Mouse (Mus musculus) heart, adult 2 months (tissue): ENCODE results near the gene Hibch. TPM values are rescaled to one million over a fixed set of nuclear protein-coding genes. Genes with fewer than 3 reads are reported as not detected.

Experiments used
- DNase-seq, 2 experiments: peaks; one replicate each; pipeline ENCODE4 v3.0.0; 2021
- H3K27ac ChIP-seq: fragments of 200-600 bp; 2 replicates; pipeline ENCODE4 v1.8.1; 2022
- H3K27me3 ChIP-seq: fragments of 200-500 bp; 2 replicates; pipeline ENCODE4 v1.6.1; 2012; ENCODE audit warnings: mild to moderate bottlenecking, low read length, inconsistent platforms, mixed read lengths; ENCODE audit not compliant: control insufficient read depth, insufficient read depth
- H3K36me3 ChIP-seq: fragments of 200-500 bp; 2 replicates; pipeline ENCODE4 v1.6.1; 2012; ENCODE audit warnings: low read length, inconsistent platforms; ENCODE audit not compliant: control insufficient read depth, insufficient read depth
- H3K4me1 ChIP-seq: fragments of 200-500 bp; 2 replicates; pipeline ENCODE4 v1.6.1; 2011; ENCODE audit warnings: low read length; ENCODE audit not compliant: control insufficient read depth, insufficient read depth
- H3K4me3 ChIP-seq: fragments of 200-600 bp; 2 replicates; pipeline ENCODE4 v1.8.1; 2022
- H3K79me2 ChIP-seq: fragments of 200-500 bp; replicated peaks from 2 replicates; pipeline ENCODE4 v1.6.1; 2012; ENCODE audit warnings: mild to moderate bottlenecking, inconsistent platforms, low read length, moderate library complexity, mixed read lengths; ENCODE audit not compliant: control insufficient read depth, insufficient read depth
- H3K9ac ChIP-seq: fragments of 200-500 bp; 2 replicates; pipeline ENCODE4 v1.6.1; 2012; ENCODE audit warnings: low read depth, mild to moderate bottlenecking, control low read depth, inconsistent platforms, low read length, mixed read lengths
- CTCF ChIP-seq: fragments of 200-600 bp; IDR thresholded peaks from 2 replicates; pipeline ENCODE4 v1.8.1; 2022; ENCODE audit warnings: antibody characterized with exemption, mild to moderate bottlenecking, moderate library complexity
- EP300 ChIP-seq: fragments of 200-500 bp; IDR thresholded peaks from 2 replicates; pipeline ENCODE4 v1.6.1; 2011; ENCODE audit warnings: low read depth, low read length, control low read depth; ENCODE audit not compliant: insufficient read depth
- POLR2A ChIP-seq: fragments of 200-500 bp; IDR thresholded peaks from 2 replicates; pipeline ENCODE4 v1.6.1; 2011; ENCODE audit warnings: mild to moderate bottlenecking, low read depth, low read length, control low read depth; ENCODE audit not compliant: insufficient read depth
- WGBS: fragments of 180-500 bp; shearing (Covaris S2); methylation state at CpG from one replicate; pipeline ENCODE4 v1.1.7; 2018; 5-methylcytosine and 5-hydroxymethylcytosine counted together
- intact Hi-C: fragments of 180-260 bp; cut with DNase I; formaldehyde crosslinking; loops from one replicate; pipeline ENCODE4 v1.15.1; 2025
- polyA plus RNA-seq: library from polyadenylated mRNA; depleted of rRNA; stranded (reverse); fragments of >200 nt; gene quantifications from 2 replicates; pipeline ENCODE4 v1.2.3, GENCODE M21; 2012
- total RNA-seq, 2 experiments: library from RNA; stranded (reverse); gene quantifications; 2 replicates each; pipeline ENCODE4 v1.2.3; 2021

Hibch gene
- total and polyA plus RNA-seq, 3 experiments, result 52.8 to 86.8 (median 70.5) TPM

- no peak for TF ChIP-seq EP300
- TF ChIP-seq CTCF, result no peak
- no peak for TF ChIP-seq POLR2A
- Histone ChIP-seq H3K36me3 (peaks cover 17% of the 10 kb centered on the region), H3K4me3 (no peak overlapping the region), H3K9ac (no peak overlapping the region), H3K4me1 (peaks cover 19% of the 10 kb centered on the region), H3K27me3 (no peaks in the 10 kb centered on the region), H3K27ac (no peak overlapping the region), H3K79me2 (peaks cover 2% of the 10 kb centered on the region; the same call in 1 of the 2 replicates)
- peak in 1 of 2 experiments; percentile 7 for DNase-seq
- intact Hi-C loops, result loop anchor here (5.0 kb wide), 1 partner anchor 46 kb away; no protein-coding TSS in a partner anchor
- WGBS, result 63% methylated on average over 5 of the region's 5 CpGs
These were observed 43.1 kb upstream of the Hibch start for GRCm38 (mm10) chr1:52801651-52802050.

- H3K79me2 ChIP-seq, result peaks cover 3% of the 10 kb centered on the region; the same call in 1 of the 2 replicates
- peaks cover 21% of the 10 kb centered on the region for H3K36me3 ChIP-seq
- H3K4me3 ChIP-seq, result no peak overlapping the region
- H3K27me3 ChIP-seq, result no peaks in the 10 kb centered on the region
- TF ChIP-seq CTCF, result no peak
- no peak for TF ChIP-seq POLR2A
- no peak for TF ChIP-seq EP300
- H3K9ac ChIP-seq, result no peak overlapping the region
- WGBS, result 80% methylated on average over 5 of the region's 5 CpGs
- intact Hi-C loops, result loop anchor here (5.0 kb wide), 1 partner anchor 45 kb away; no protein-coding TSS in a partner anchor
- no peak overlapping the region for H3K27ac ChIP-seq
- peaks cover 19% of the 10 kb centered on the region for H3K4me1 ChIP-seq
- DNase-seq, result no peak
These were observed 42.2 kb upstream of the Hibch start for GRCm38 (mm10) chr1:52802406-52802975.

- TF ChIP-seq CTCF (no peak), EP300 (no peak), POLR2A (no peak)
- DNase-seq, result no peak
- peaks cover 5% of the 10 kb centered on the region; the same call in 1 of the 2 replicates for H3K79me2 ChIP-seq
- no peaks in the 10 kb centered on the region for H3K27me3 ChIP-seq
- H3K4me1 ChIP-seq, result peaks cover 11% of the 10 kb centered on the region
- H3K36me3 ChIP-seq, result peaks cover 14% of the 10 kb centered on the region
- intact Hi-C loops, result no loop called here
- WGBS, result 85% methylated on average over 1 of the region's 1 CpGs
- H3K27ac ChIP-seq, result no peak overlapping the region
- H3K4me3 ChIP-seq, result no peak overlapping the region
- no peak overlapping the region for H3K9ac ChIP-seq
These were observed 39.7 kb upstream of the Hibch start for GRCm38 (mm10) chr1:52805041-52805440.

- Histone ChIP-seq H3K27ac (no peak overlapping the region), H3K4me1 (peaks cover 3% of the 10 kb centered on the region), H3K36me3 (peaks cover 14% of the 10 kb centered on the region), H3K27me3 (no peaks in the 10 kb centered on the region), H3K4me3 (no peak overlapping the region), H3K79me2 (0 out of 2 replicates have a peak, but pooled peaks cover 3% of the 10 kb centered on the region), H3K9ac (no peak overlapping the region)
- no peak for DNase-seq
- TF ChIP-seq POLR2A (no peak), EP300 (no peak), CTCF (no peak)
- WGBS, result 71% methylated on average over 6 of the region's 6 CpGs
- intact Hi-C loops, result no loop called here
These were observed 36.3 kb upstream of the Hibch start for GRCm38 (mm10) chr1:52808456-52808855.

- TF ChIP-seq EP300, result no peak
- TF ChIP-seq CTCF, result no peak
- peak; percentile 32; the same call in 1 of the 2 replicates for TF ChIP-seq POLR2A
- Histone ChIP-seq H3K27me3 (no peaks in the 10 kb centered on the region), H3K4me1 (peaks cover 9% of the 10 kb centered on the region), H3K79me2 (peaks cover 3% of the 10 kb centered on the region; the same call in 1 of the 2 replicates), H3K36me3 (peaks cover 4% of the 10 kb centered on the region; the same call in 1 of the 2 replicates), H3K4me3 (peak overlapping the region; percentile 81), H3K9ac (peak overlapping the region; percentile 93), H3K27ac (peak overlapping the region; percentile 85)
- intact Hi-C loops, result loop anchor here (5.0 kb wide), 1 partner anchor 69 kb away; no protein-coding TSS in a partner anchor
- WGBS, result 28% methylated on average over 13 of the region's 13 CpGs
- peak; percentile 36 to 52 for DNase-seq
These were observed 28.4 kb upstream of the Hibch start for GRCm38 (mm10) chr1:52816232-52816891.
